Mouse (Mus musculus): ENCODE data around the gene Cd7.

Cd7 gene

GRCm38 (mm10) chr11:120990126-120990781, 49.0 kb downstream of the Cd7 start:
- DNase-seq: peak; percentile 33

- DNase-seq: no peak
Observed at GRCm38 (mm10) chr11:120989523-120989922, 49.7 kb downstream of the Cd7 start.

- DNase-seq: no peak
Observed at GRCm38 (mm10) chr11:120988410-120988809, 50.8 kb downstream of the Cd7 start.

DNA sequence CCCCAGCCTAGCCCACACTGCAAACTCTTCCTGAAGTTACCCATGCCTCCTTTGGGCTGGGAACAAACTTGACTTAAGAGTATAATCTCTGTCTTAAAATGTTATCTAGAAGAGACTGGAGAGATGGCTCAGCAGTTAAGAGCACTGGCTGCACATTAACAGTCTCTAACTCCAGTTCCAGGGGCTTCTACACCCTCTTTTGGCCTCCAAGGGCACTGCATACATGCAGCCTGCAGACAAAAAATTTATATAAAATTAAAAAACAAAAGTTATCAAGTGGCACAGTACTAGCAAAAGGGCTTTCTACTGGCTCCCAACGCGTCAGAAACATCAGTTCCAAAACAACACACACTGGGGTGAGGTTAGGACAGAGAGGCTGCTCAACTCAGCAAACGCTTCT, 51.6 kb downstream of the Cd7 start:
- DNase-seq: no peak
